8 mouse cellular contexts compared by ENCODE assay signal in genomic region chr13:111797021-111797420, GRCm38 (mm10). TPM values are rescaled to one million over a fixed set of nuclear protein-coding genes. Genes with fewer than 3 reads are reported as not detected.
DNase-seq lines count a peak whose midpoint lies in the region; ATAC-seq lines count a peak whose summit lies in the region.

No protein-coding gene starts in this region.

- peak overlapping the region; percentile 84 for H3K27ac ChIP-seq in intestine, embryonic 15.5 days
- peak overlapping the region; percentile 86 for H3K27ac ChIP-seq in liver, embryonic 16.5 days (ENCODE audit: low read length)
- no peak overlapping the region for H3K27ac ChIP-seq in neural tube, embryonic 11.5 days (ENCODE audit: low read depth, low read length)

- WGBS in intestine, embryonic 15.5 days: 10% methylated on average over 8 of the region's 8 CpGs
- 6% methylated on average over 8 of the region's 8 CpGs for WGBS in liver, embryonic 16.5 days (ENCODE audit: insufficient replicate concordance)
- 13% methylated on average over 8 of the region's 8 CpGs for WGBS in neural tube, embryonic 11.5 days

- H3K9me3 ChIP-seq in intestine, embryonic 15.5 days: no peaks in the 10 kb centered on the region
- H3K9me3 ChIP-seq in liver, embryonic 16.5 days (replicated peaks; ENCODE audit: control insufficient read depth, low read length): no peaks in the 10 kb centered on the region
- H3K9me3 ChIP-seq in neural tube, embryonic 11.5 days (ENCODE audit: control insufficient read depth, low read length): no peaks in the 10 kb centered on the region

- peaks cover 69% of the 10 kb centered on the region for H3K4me1 ChIP-seq in intestine, embryonic 15.5 days (replicated peaks)
- H3K4me1 ChIP-seq in liver, embryonic 16.5 days (ENCODE audit: control insufficient read depth, low read depth, low read length): peaks cover 64% of the 10 kb centered on the region
- H3K4me1 ChIP-seq in neural tube, embryonic 11.5 days (ENCODE audit: control insufficient read depth, insufficient read depth, low read length): peaks cover 21% of the 10 kb centered on the region

- peak; percentile 55 for DNase-seq in layer of hippocampus, adult 9-11 months
- DNase-seq in layer of hippocampus, adult 9-10 months (ENCODE audit: low spot score): no peak
- peak; percentile 63 to 66 for DNase-seq in gastrocnemius, postnatal 36 days
- peak; percentile 57 for DNase-seq in neural tube, embryonic 11.5 days (ENCODE audit: low spot score)
- DNase-seq in thymus, postnatal 36 days: peak; percentile 69 to 79

- H3K36me3 ChIP-seq in intestine, embryonic 15.5 days: no peaks in the 10 kb centered on the region
- no peaks in the 10 kb centered on the region; the same call in 1 of the 2 replicates for H3K36me3 ChIP-seq in liver, embryonic 16.5 days (ENCODE audit: control insufficient read depth, insufficient read depth)
- no peaks in the 10 kb centered on the region for H3K36me3 ChIP-seq in neural tube, embryonic 11.5 days (ENCODE audit: control insufficient read depth, insufficient read depth, low read length)

- H3K4me3 ChIP-seq in intestine, embryonic 15.5 days (replicated peaks): no peak overlapping the region
- peak overlapping the region; percentile 26 for H3K4me3 ChIP-seq in liver, embryonic 16.5 days (ENCODE audit: low read depth, low read length)
- H3K4me3 ChIP-seq in neural tube, embryonic 11.5 days (ENCODE audit: low read depth, low read length): no peak overlapping the region

- peak; percentile 87 for ATAC-seq in common myeloid progenitor, adult 5-6 weeks (replicated peaks; ENCODE audit: low read depth, poor library complexity, severe bottlenecking)
- peak; percentile 94 for ATAC-seq in intestine, embryonic 15.5 days
- peak; percentile 89 for ATAC-seq in liver, embryonic 16.5 days (ENCODE audit: low read depth)
- peak; percentile 67; the same call in 1 of the 2 replicates for ATAC-seq in neural tube, embryonic 11.5 days (ENCODE audit: insufficient read depth, low FRiP score, low TSS enrichment)

- H3K9ac ChIP-seq in intestine, embryonic 15.5 days: no peak overlapping the region
- H3K9ac ChIP-seq in liver, embryonic 16.5 days (ENCODE audit: low read depth, low read length): peak overlapping the region; percentile 26
- H3K9ac ChIP-seq in neural tube, embryonic 11.5 days (ENCODE audit: low read length): no peak overlapping the region

- peak overlapping the region; percentile 43 for H3K4me2 ChIP-seq in intestine, embryonic 15.5 days (replicated peaks)
- peak overlapping the region; percentile 54 for H3K4me2 ChIP-seq in liver, embryonic 16.5 days (ENCODE audit: low read depth, low read length)
- no peak overlapping the region for H3K4me2 ChIP-seq in neural tube, embryonic 11.5 days (ENCODE audit: low read depth)

- intact Hi-C loops in gastrocnemius, postnatal 36 days (cut with DNase I): no loop called here

- H3K27me3 ChIP-seq in intestine, embryonic 15.5 days (replicated peaks): no peaks in the 10 kb centered on the region
- H3K27me3 ChIP-seq in liver, embryonic 16.5 days (ENCODE audit: control insufficient read depth, insufficient read depth, low read depth, low read length): no peaks in the 10 kb centered on the region
- H3K27me3 ChIP-seq in neural tube, embryonic 11.5 days (ENCODE audit: control insufficient read depth, insufficient read depth, low read length): no peaks in the 10 kb centered on the region

RNA-seq across cellular contexts. Expression of gene Map3k1, which starts 11.8 kb away (rescaled TPM):
- total RNA-seq in common myeloid progenitor, adult 5-6 weeks (2017): 36.1 and 38.5 TPM in 2 replicates
- total RNA-seq in gastrocnemius, postnatal 36 days (2021): 1 to 10 TPM; 7.9 to 8.2 TPM
- polyA plus RNA-seq in intestine, embryonic 15.5 days (2015; fragmentation: Nextera tagmentation; extraction: Ambion mirVana): 22.3 and 24.1 TPM in 2 replicates
- 12.8 and 13.7 TPM in 2 replicates for polyA plus RNA-seq in liver, embryonic 16.5 days (2015; fragmentation: Nextera tagmentation; extraction: Ambion mirVana)
- 13.9 TPM in 2 replicates for polyA plus RNA-seq in neural tube, embryonic 11.5 days (2014; fragmentation: Nextera tagmentation; extraction: Ambion mirVana)
